Mouse (Mus musculus) limb, embryonic 13.5 days (tissue): ENCODE results near the gene Cfap97. TPM values are rescaled to one million over a fixed set of nuclear protein-coding genes. Genes with fewer than 3 reads are reported as not detected.
"Not testable (repeated sequence)": the region's sequence is repeated elsewhere in the genome, so short reads cannot be mapped to it uniquely, and the experiment has no call there.

Experiments
- ATAC-seq: fragments of 200-750 bp; cut with Nextera tagmentation; 2 replicates; pipeline ENCODE4 v1.8.0; 2017; ENCODE audit warnings: low read depth, moderate number of reproducible peaks, moderate TSS enrichment; ENCODE audit not compliant: low FRiP score
- H3K27ac ChIP-seq: fragments of 300-500 bp; sonication (generic); 2 replicates; pipeline ENCODE4 v1.5.1; 2015; ENCODE audit warnings: inconsistent platforms, mild to moderate bottlenecking, moderate library complexity
- H3K27me3 ChIP-seq: fragments of 300-500 bp; sonication (generic); 2 replicates; pipeline ENCODE4 v1.6.1; 2015; ENCODE audit warnings: mild to moderate bottlenecking, inconsistent platforms
- H3K36me3 ChIP-seq: fragments of 300-500 bp; sonication (generic); 2 replicates; pipeline ENCODE4 v1.6.1; 2015; ENCODE audit warnings: inconsistent platforms, mild to moderate bottlenecking, moderate library complexity
- H3K4me1 ChIP-seq: fragments of 300-500 bp; sonication (generic); 2 replicates; pipeline ENCODE4 v1.6.1; 2015; ENCODE audit warnings: inconsistent platforms
- H3K4me2 ChIP-seq: fragments of 300-500 bp; sonication (generic); replicated peaks from 2 replicates; pipeline ENCODE4 v1.6.1; 2015; ENCODE audit warnings: inconsistent platforms, mild to moderate bottlenecking, moderate library complexity
- H3K4me3 ChIP-seq: fragments of 300-500 bp; sonication (generic); 2 replicates; pipeline ENCODE4 v1.5.1; 2015; ENCODE audit warnings: moderate library complexity, mild to moderate bottlenecking, inconsistent platforms
- H3K9ac ChIP-seq: fragments of 300-500 bp; sonication (generic); 2 replicates; pipeline ENCODE4 v1.6.1; 2015; ENCODE audit warnings: mild to moderate bottlenecking, inconsistent platforms
- H3K9me3 ChIP-seq: fragments of 300-500 bp; sonication (generic); 2 replicates; pipeline ENCODE4 v1.6.1; 2016; ENCODE audit warnings: inconsistent platforms
- WGBS: fragments of 180-500 bp; shearing (Covaris S2); methylation state at CpG from one replicate; pipeline ENCODE4 v1.1.7; 2015; 5-methylcytosine and 5-hydroxymethylcytosine counted together
- polyA plus RNA-seq: library from polyadenylated mRNA; unstranded; fragments of >200 nt; fragmentation: Nextera tagmentation; extraction: Ambion mirVana; gene quantifications from 2 replicates; pipeline ENCODE4 v1.2.1, GENCODE M21; 2015

Cfap97 gene
- polyA plus RNA-seq: 29.3 and 30.1 TPM in 2 replicates

GRCm38 (mm10) chr8:46151202-46152062 lies at the start of gene Cfap97:
Gene Cfap97 (plus strand): TSS chr8:46151771.
- Histone ChIP-seq H3K4me2 (peak within 1 kb of the TSS; percentile 84), H3K27me3 (peaks cover 3% of the 10 kb centered on the region; the same call in 1 of the 2 replicates), H3K4me3 (peak within 1 kb of the TSS; percentile 85), H3K36me3 (no peaks in the 10 kb centered on the region), H3K9ac (peak within 1 kb of the TSS; percentile 87), H3K27ac (no peak within 1 kb of the TSS), H3K9me3 (no peaks in the 10 kb centered on the region), H3K4me1 (peaks cover 16% of the 10 kb centered on the region)
- 1% methylated on average over 74 of the region's 75 CpGs for WGBS
- peak; percentile 71 for ATAC-seq

- ATAC-seq: no peak
- Histone ChIP-seq H3K4me3 (no peak overlapping the region), H3K27ac (no peak overlapping the region)
Measured at GRCm38 (mm10) chr8:46103434-46103833, 48.1 kb upstream of the Cfap97 start.

GRCm38 (mm10) chr8:46107690-46108089 lies 43.9 kb upstream of the Cfap97 start:
- Histone ChIP-seq H3K9ac (no peak overlapping the region), H3K36me3 (peaks cover 16% of the 10 kb centered on the region), H3K27me3 (no peaks in the 10 kb centered on the region), H3K27ac (no peak overlapping the region), H3K4me3 (no peak overlapping the region), H3K9me3 (no peaks in the 10 kb centered on the region), H3K4me1 (peaks cover 8% of the 10 kb centered on the region; the same call in 1 of the 2 replicates), H3K4me2 (no peak overlapping the region)
- no peak for ATAC-seq

More at GRCm38 (mm10) chr8:46103434-46103833, 48.1 kb upstream of the Cfap97 start:
- no peak overlapping the region for H3K4me2 ChIP-seq
- peaks cover 53% of the 10 kb centered on the region for H3K36me3 ChIP-seq
- WGBS: 95% methylated on average over 11 of the region's 11 CpGs
- H3K9ac ChIP-seq: no peak overlapping the region
- peaks cover 10% of the 10 kb centered on the region; the same call in 1 of the 2 replicates for H3K9me3 ChIP-seq
- no peaks in the 10 kb centered on the region for H3K27me3 ChIP-seq
- H3K4me1 ChIP-seq: no peaks in the 10 kb centered on the region

- H3K9me3 ChIP-seq, H3K27me3 ChIP-seq, H3K27ac ChIP-seq, ATAC-seq, H3K4me2 ChIP-seq, H3K4me1 ChIP-seq, H3K36me3 ChIP-seq, H3K9ac ChIP-seq, H3K4me3 ChIP-seq: not testable (repeated sequence)
Measured at GRCm38 (mm10) chr8:46113421-46114170, 38.0 kb upstream of the Cfap97 start.

GRCm38 (mm10) chr8:46117172-46117571 lies 34.4 kb upstream of the Cfap97 start:
- no peak overlapping the region for H3K4me2 ChIP-seq
- no peak overlapping the region for H3K9ac ChIP-seq
- no peak overlapping the region for H3K4me3 ChIP-seq
- H3K36me3 ChIP-seq: peaks cover 16% of the 10 kb centered on the region
- H3K9me3 ChIP-seq: no peaks in the 10 kb centered on the region
- 91% methylated on average over 3 of the region's 3 CpGs for WGBS
- no peaks in the 10 kb centered on the region for H3K4me1 ChIP-seq
- no peak overlapping the region for H3K27ac ChIP-seq
- no peak for ATAC-seq
- H3K27me3 ChIP-seq: no peaks in the 10 kb centered on the region

GRCm38 (mm10) chr8:46119176-46119575 lies 32.4 kb upstream of the Cfap97 start:
- no peaks in the 10 kb centered on the region for H3K27me3 ChIP-seq
- H3K4me2 ChIP-seq: no peak overlapping the region
- no peaks in the 10 kb centered on the region for H3K9me3 ChIP-seq
- H3K36me3 ChIP-seq: peaks cover 26% of the 10 kb centered on the region
- WGBS: 86% methylated on average over 3 of the region's 3 CpGs
- no peaks in the 10 kb centered on the region for H3K4me1 ChIP-seq
- H3K4me3 ChIP-seq: no peak overlapping the region
- no peak overlapping the region for H3K9ac ChIP-seq
- no peak overlapping the region for H3K27ac ChIP-seq
- no peak for ATAC-seq

- WGBS: 90% methylated on average over 2 of the region's 2 CpGs
- H3K4me1 ChIP-seq: no peaks in the 10 kb centered on the region
- no peak overlapping the region for H3K4me3 ChIP-seq
- H3K36me3 ChIP-seq: peaks cover 17% of the 10 kb centered on the region
- peak; percentile 48 for ATAC-seq
- no peaks in the 10 kb centered on the region for H3K27me3 ChIP-seq
- no peaks in the 10 kb centered on the region for H3K9me3 ChIP-seq
- no peak overlapping the region for H3K27ac ChIP-seq
- no peak overlapping the region for H3K4me2 ChIP-seq
- no peak overlapping the region for H3K9ac ChIP-seq
Measured at GRCm38 (mm10) chr8:46122498-46122897, 29.1 kb upstream of the Cfap97 start.

- Histone ChIP-seq H3K9me3 (0 out of 2 replicates have a peak, but pooled peaks cover 3% of the 10 kb centered on the region), H3K4me2 (no peak overlapping the region), H3K9ac (no peak overlapping the region), H3K27ac (no peak overlapping the region), H3K27me3 (no peaks in the 10 kb centered on the region), H3K4me3 (no peak overlapping the region), H3K36me3 (peaks cover 7% of the 10 kb centered on the region; the same call in 1 of the 2 replicates), H3K4me1 (no peaks in the 10 kb centered on the region)
- 77% methylated on average over 2 of the region's 2 CpGs for WGBS
- no peak for ATAC-seq
Measured at GRCm38 (mm10) chr8:46130426-46130825, 21.1 kb upstream of the Cfap97 start.

GRCm38 (mm10) chr8:46135546-46135945 lies 16.0 kb upstream of the Cfap97 start:
- not testable (repeated sequence) for ATAC-seq, H3K36me3 ChIP-seq, H3K27ac ChIP-seq, H3K9ac ChIP-seq, H3K9me3 ChIP-seq, H3K4me2 ChIP-seq, H3K4me1 ChIP-seq, H3K4me3 ChIP-seq, H3K27me3 ChIP-seq
- WGBS: 92% methylated on average over 2 of the region's 2 CpGs

- H3K4me1 ChIP-seq: no peaks in the 10 kb centered on the region
- 79% methylated on average over 1 of the region's 1 CpGs for WGBS
- H3K4me2 ChIP-seq: no peak overlapping the region
- peaks cover 7% of the 10 kb centered on the region; the same call in 1 of the 2 replicates for H3K36me3 ChIP-seq
- no peak for ATAC-seq
- H3K4me3 ChIP-seq: no peak overlapping the region
- 0 out of 2 replicates have a peak, but pooled peaks cover 3% of the 10 kb centered on the region for H3K9me3 ChIP-seq
- H3K27ac ChIP-seq: no peak overlapping the region
- no peaks in the 10 kb centered on the region for H3K27me3 ChIP-seq
- H3K9ac ChIP-seq: no peak overlapping the region
Measured at GRCm38 (mm10) chr8:46137336-46137735, 14.2 kb upstream of the Cfap97 start.

- no peak overlapping the region for H3K9ac ChIP-seq
- no peak overlapping the region for H3K4me2 ChIP-seq
- H3K27me3 ChIP-seq: no peaks in the 10 kb centered on the region
- WGBS: 90% methylated on average over 10 of the region's 10 CpGs
- no peak for ATAC-seq
- no peak overlapping the region for H3K4me3 ChIP-seq
- H3K36me3 ChIP-seq: peaks cover 7% of the 10 kb centered on the region; the same call in 1 of the 2 replicates
- 0 out of 2 replicates have a peak, but pooled peaks cover 3% of the 10 kb centered on the region for H3K9me3 ChIP-seq
- H3K4me1 ChIP-seq: no peaks in the 10 kb centered on the region
- H3K27ac ChIP-seq: no peak overlapping the region
Measured at GRCm38 (mm10) chr8:46137843-46138596, 13.6 kb upstream of the Cfap97 start.
